Mouse (Mus musculus): Measurements from ENCODE around the gene Icosl. TPM values are rescaled to one million over a fixed set of nuclear protein-coding genes. Genes with fewer than 3 reads are reported as not detected.
"Not testable (repeated sequence)": the region's sequence is repeated elsewhere in the genome, so short reads cannot be mapped to it uniquely, and the experiment has no call there.

Gene Icosl
- total RNA-seq, 2 experiments from 2014 or later = 1.3 to 1.7 TPM

GRCm38 (mm10) chr10:78074977-78075376, 5.9 kb downstream of the Icosl start:
- DNase-seq = no peak

GRCm38 (mm10) chr10:78077862-78078261, 8.8 kb downstream of the Icosl start:
- no peak for DNase-seq

GRCm38 (mm10) chr10:78078276-78078675, 9.2 kb downstream of the Icosl start:
- no peak for DNase-seq

- peak; percentile 72 for DNase-seq
Observed at GRCm38 (mm10) chr10:78079955-78080591, 11.0 kb downstream of the Icosl start.

- no peak for DNase-seq
Observed at GRCm38 (mm10) chr10:78084073-78084472, 15.0 kb downstream of the Icosl start.

GRCm38 (mm10) chr10:78085711-78086110, 16.6 kb downstream of the Icosl start:
- no peak for DNase-seq

- no peak for DNase-seq
Observed at GRCm38 (mm10) chr10:78086444-78087061, 17.5 kb downstream of the Icosl start.

- DNase-seq = no peak
Observed at GRCm38 (mm10) chr10:78087101-78087511, 18.0 kb downstream of the Icosl start.

GRCm38 (mm10) chr10:78090246-78090645, 21.1 kb downstream of the Icosl start:
- DNase-seq = no peak

- DNase-seq = no peak
Observed at GRCm38 (mm10) chr10:78090706-78091491, 21.8 kb downstream of the Icosl start.

GRCm38 (mm10) chr10:78091865-78092724, 23.0 kb downstream of the Icosl start:
- DNase-seq = no peak

GRCm38 (mm10) chr10:78092725-78093029, 23.6 kb downstream of the Icosl start:
- DNase-seq = no peak

- DNase-seq = no peak
Observed at GRCm38 (mm10) chr10:78095221-78095620, 26.1 kb downstream of the Icosl start.

- DNase-seq = peak; percentile 63
Observed at GRCm38 (mm10) chr10:78095954-78096931, 27.1 kb downstream of the Icosl start.

- DNase-seq = not testable (repeated sequence)
Observed at GRCm38 (mm10) chr10:78099860-78100259, 30.8 kb downstream of the Icosl start.

GRCm38 (mm10) chr10:78100989-78101780, 32.1 kb downstream of the Icosl start:
- no peak for DNase-seq

- peak; percentile 59 for DNase-seq
Observed at GRCm38 (mm10) chr10:78104555-78105490, 35.7 kb downstream of the Icosl start.

- no peak for DNase-seq
Observed at GRCm38 (mm10) chr10:78105548-78105947, 36.4 kb downstream of the Icosl start.

- no peak for DNase-seq
Observed at GRCm38 (mm10) chr10:78114521-78115092, 45.5 kb downstream of the Icosl start.

Measured in gastrocnemius, postnatal 25 days (tissue).